Mouse (Mus musculus) thymus, adult 2 months (tissue): ENCODE results near the gene Pcsk1n.

ENCODE experiments used
- CTCF ChIP-seq: fragments of 200-500 bp; IDR thresholded peaks from 2 replicates; pipeline ENCODE4 v1.5.1; 2012; ENCODE audit warnings: mild to moderate bottlenecking, control low read depth, low read length, moderate library complexity, borderline replicate concordance; ENCODE audit not compliant: control insufficient read depth, poor library complexity, insufficient read depth; ENCODE audit errors: extremely low read depth
- POLR2A ChIP-seq: fragments of 200-500 bp; IDR thresholded peaks from 2 replicates; pipeline ENCODE4 v1.6.1; 2012; ENCODE audit warnings: mild to moderate bottlenecking, low read length, control low read depth, moderate library complexity; ENCODE audit not compliant: control insufficient read depth, poor library complexity, insufficient read depth; ENCODE audit errors: extremely low read depth

GRCm38 (mm10) chrX:7971292-7971691, 51.7 kb downstream of the Pcsk1n start:
- no peak for TF ChIP-seq POLR2A
- no peak for TF ChIP-seq CTCF
